Mouse (Mus musculus) midbrain, postnatal 0 days (tissue): Measurements from ENCODE around the gene Spred2. TPM values are rescaled to one million over a fixed set of nuclear protein-coding genes. Genes with fewer than 3 reads are reported as not detected.
A peak's percentile ranks its signal among the peaks of the same experiment; 100 is the strongest.

Experiments
- ATAC-seq: fragments of 200-750 bp; cut with Nextera tagmentation; 2 replicates; pipeline ENCODE4 v1.8.0; 2017; ENCODE audit warnings: moderate number of reproducible peaks, mild to moderate bottlenecking, moderate TSS enrichment, moderate library complexity; ENCODE audit not compliant: low FRiP score
- DNase-seq: peaks from one replicate; pipeline ENCODE4 v3.0.0-alpha.2; 2015; ENCODE audit warnings: low spot score
- H3K27ac ChIP-seq: fragments of 300-500 bp; sonication (generic); 2 replicates; pipeline ENCODE4 v1.5.1; 2014; ENCODE audit warnings: low read depth, mild to moderate bottlenecking, low read length, mixed read lengths
- H3K27me3 ChIP-seq: fragments of 300-500 bp; sonication (generic); 2 replicates; pipeline ENCODE4 v1.6.1; 2014; ENCODE audit warnings: low read length, control low read depth, mixed read lengths; ENCODE audit not compliant: insufficient read depth
- H3K36me3 ChIP-seq: fragments of 300-500 bp; sonication (generic); 2 replicates; pipeline ENCODE4 v1.6.1; 2014; ENCODE audit warnings: low read length, control low read depth, mixed read lengths; ENCODE audit not compliant: insufficient read depth
- H3K4me1 ChIP-seq: fragments of 300-500 bp; sonication (generic); 2 replicates; pipeline ENCODE4 v1.6.1; 2014; ENCODE audit warnings: mild to moderate bottlenecking, control low read depth, antibody characterized with exemption, low read length, mixed read lengths; ENCODE audit not compliant: insufficient read depth
- H3K4me2 ChIP-seq: fragments of 300-500 bp; sonication (generic); 2 replicates; pipeline ENCODE4 v1.6.1; 2014; ENCODE audit warnings: low read depth, mild to moderate bottlenecking, low read length, mixed read lengths; ENCODE audit not compliant: poor library complexity, severe bottlenecking
- H3K4me3 ChIP-seq: fragments of 300-500 bp; sonication (generic); 2 replicates; pipeline ENCODE4 v1.5.1; 2014; ENCODE audit warnings: low read depth, mild to moderate bottlenecking, low read length, moderate library complexity
- H3K9ac ChIP-seq: fragments of 300-500 bp; sonication (generic); replicated peaks from 2 replicates; pipeline ENCODE4 v1.6.1; 2014; ENCODE audit warnings: mild to moderate bottlenecking, low read length, moderate library complexity, mixed read lengths; ENCODE audit not compliant: poor library complexity, severe bottlenecking
- H3K9me3 ChIP-seq: fragments of 300-500 bp; sonication (generic); 2 replicates; pipeline ENCODE4 v1.6.1; 2016; ENCODE audit warnings: low read length, control low read depth
- CTCF ChIP-seq: IDR thresholded peaks from 2 replicates; pipeline ENCODE4 v1.5.1; 2016; ENCODE audit warnings: antibody characterized with exemption, mild to moderate bottlenecking
- WGBS: fragments of 180-500 bp; shearing (Covaris S2); extraction: QIAGEN DNeasy Blood & Tissue Kit; methylation state at CpG from one replicate; pipeline ENCODE4 v1.1.7; 2014; 5-methylcytosine and 5-hydroxymethylcytosine counted together
- polyA plus RNA-seq: library from polyadenylated mRNA; unstranded; fragments of >200 nt; fragmentation: Nextera tagmentation; extraction: Ambion mirVana; gene quantifications from 2 replicates; pipeline ENCODE4 v1.2.1, GENCODE M21; 2015
- total RNA-seq: library from RNA; depleted of rRNA; stranded (reverse); fragments of >200 nt; gene quantifications from 2 replicates; pipeline ENCODE4 v1.2.3, GENCODE M21; 2014

The Spred2 gene
- total and polyA plus RNA-seq, 2 experiments from 2014 or later, result 6.2 to 17.0 TPM

DNA sequence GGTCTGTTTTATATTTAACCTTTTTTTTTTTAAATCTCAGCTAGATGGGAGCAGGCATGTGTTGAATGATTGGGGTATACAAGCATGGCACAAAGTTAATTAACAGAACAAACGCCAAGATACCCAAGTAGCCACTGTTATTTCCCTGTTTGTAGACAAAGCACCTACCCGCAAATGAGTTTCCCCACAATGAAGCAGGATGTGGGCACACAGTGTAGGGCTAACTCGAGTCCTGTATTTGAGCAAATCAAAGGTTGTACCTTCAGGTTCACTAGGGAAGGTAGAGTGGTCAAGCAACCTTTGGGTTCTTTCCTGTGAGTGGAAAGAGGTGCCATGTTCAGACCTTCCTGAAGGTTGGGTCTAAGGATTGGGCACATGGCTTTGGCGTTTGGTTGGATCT, 41.5 kb downstream of the Spred2 start:
- Histone ChIP-seq H3K4me3 (no peak overlapping the region), H3K36me3 (no peaks in the 10 kb centered on the region), H3K27me3 (no peaks in the 10 kb centered on the region), H3K4me2 (no peak overlapping the region), H3K4me1 (no peaks in the 10 kb centered on the region), H3K9me3 (no peaks in the 10 kb centered on the region), H3K27ac (no peak overlapping the region), H3K9ac (no peak overlapping the region)
- DNase-seq (no peak), ATAC-seq (no peak)
- 87% methylated on average over 4 of the region's 4 CpGs for WGBS
- no peak for TF ChIP-seq CTCF

DNA sequence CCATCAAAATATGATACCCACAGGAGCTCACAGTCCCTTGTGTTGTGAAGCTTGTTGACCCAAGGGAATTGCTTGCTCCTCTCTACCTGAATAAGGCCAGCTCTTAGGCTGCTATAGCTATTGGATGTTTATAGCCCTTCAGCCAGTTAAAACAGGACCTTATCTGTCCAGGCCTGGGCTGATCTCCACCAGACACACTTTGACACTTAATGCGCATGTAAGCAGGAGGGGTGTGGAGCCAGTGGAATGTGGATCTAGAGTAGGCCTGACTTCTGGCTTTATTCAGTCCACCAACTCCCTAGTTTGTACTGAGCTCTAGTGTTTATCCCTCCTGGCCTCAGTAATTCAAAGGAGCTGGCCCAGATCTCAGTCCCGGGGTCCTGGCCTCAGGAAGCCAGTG, 42.1 kb downstream of the Spred2 start:
- TF ChIP-seq CTCF, result no peak
- DNase-seq (no peak), ATAC-seq (no peak)
- no peak overlapping the region for H3K27ac ChIP-seq
- H3K27me3 ChIP-seq, result no peaks in the 10 kb centered on the region
- H3K4me1 ChIP-seq, result no peaks in the 10 kb centered on the region
- H3K9me3 ChIP-seq, result no peaks in the 10 kb centered on the region
- H3K4me2 ChIP-seq, result no peak overlapping the region
- no peak overlapping the region for H3K4me3 ChIP-seq
- no peaks in the 10 kb centered on the region for H3K36me3 ChIP-seq
- WGBS, result 92% methylated on average over 2 of the region's 2 CpGs
- H3K9ac ChIP-seq, result no peak overlapping the region

DNA sequence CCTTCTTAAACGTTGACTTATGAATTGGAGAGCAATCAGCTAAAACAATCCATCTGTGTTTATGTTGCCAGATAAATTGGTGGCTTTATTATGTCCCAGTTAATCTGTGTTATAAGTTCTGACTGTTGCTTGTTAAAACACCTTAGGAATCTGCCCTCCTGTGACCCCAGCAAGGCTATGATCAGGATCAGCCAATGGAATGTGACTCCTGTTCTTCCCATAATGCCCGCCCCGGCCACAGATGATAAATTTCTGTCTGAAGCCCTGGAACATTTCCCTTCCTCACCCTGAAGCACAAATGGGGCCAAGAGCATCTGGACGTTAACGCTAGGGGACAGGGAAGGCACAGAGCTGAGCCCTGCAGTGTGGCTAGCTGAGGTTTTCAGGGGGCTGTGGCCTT, 45.4 kb downstream of the Spred2 start:
- Histone ChIP-seq H3K27ac (no peak overlapping the region), H3K9ac (no peak overlapping the region), H3K9me3 (no peaks in the 10 kb centered on the region), H3K4me3 (no peak overlapping the region), H3K36me3 (no peaks in the 10 kb centered on the region), H3K4me1 (no peaks in the 10 kb centered on the region), H3K4me2 (no peak overlapping the region), H3K27me3 (no peaks in the 10 kb centered on the region)
- no peak for DNase-seq
- no peak for TF ChIP-seq CTCF
- ATAC-seq, result no peak
- WGBS, result 76% methylated on average over 5 of the region's 5 CpGs

DNA sequence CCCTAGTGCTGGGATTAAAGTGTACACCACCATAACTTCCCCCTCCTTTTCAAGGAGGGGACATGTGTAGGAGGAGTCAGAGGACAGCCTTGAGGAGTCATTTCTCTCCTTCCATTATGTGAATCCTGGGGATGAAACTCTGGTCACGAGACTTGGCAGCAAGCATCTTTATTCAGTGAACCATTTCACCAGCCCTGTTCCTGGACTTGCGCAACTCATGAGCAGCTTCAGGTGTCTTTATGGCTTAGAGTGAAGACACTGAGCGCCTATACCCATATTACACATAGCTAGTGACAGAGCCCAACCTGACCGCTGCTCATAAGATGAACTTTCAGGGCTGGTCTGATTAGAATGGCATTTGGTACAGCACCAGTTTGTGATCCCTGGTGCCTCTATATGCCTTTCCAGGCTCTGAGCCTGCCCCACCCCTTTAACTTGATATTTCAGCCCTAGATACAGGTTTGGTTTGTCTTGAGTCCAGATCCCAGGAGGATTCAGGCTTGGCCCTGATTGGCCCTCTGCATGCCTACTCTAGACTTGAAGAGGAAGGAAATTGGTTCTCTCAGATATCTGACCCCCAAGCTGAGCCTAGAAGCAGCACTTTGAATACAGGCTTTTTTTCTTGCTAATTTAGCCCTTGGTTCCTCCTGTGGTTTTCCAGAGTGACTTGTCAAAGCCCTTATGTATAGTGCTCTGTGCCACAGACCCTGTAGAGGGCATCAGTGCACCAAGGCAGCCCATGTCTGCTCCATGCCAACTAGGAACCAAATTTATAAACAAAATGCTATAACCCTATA, 48.0 kb downstream of the Spred2 start:
- no peak for ATAC-seq
- Histone ChIP-seq H3K27ac (no peak overlapping the region), H3K4me2 (no peak overlapping the region), H3K27me3 (no peaks in the 10 kb centered on the region), H3K36me3 (no peaks in the 10 kb centered on the region), H3K9me3 (no peaks in the 10 kb centered on the region), H3K4me1 (no peaks in the 10 kb centered on the region), H3K9ac (no peak overlapping the region), H3K4me3 (no peak overlapping the region)
- TF ChIP-seq CTCF, result peak; percentile 60
- DNase-seq, result no peak
- 84% methylated on average over 4 of the region's 4 CpGs for WGBS

DNA sequence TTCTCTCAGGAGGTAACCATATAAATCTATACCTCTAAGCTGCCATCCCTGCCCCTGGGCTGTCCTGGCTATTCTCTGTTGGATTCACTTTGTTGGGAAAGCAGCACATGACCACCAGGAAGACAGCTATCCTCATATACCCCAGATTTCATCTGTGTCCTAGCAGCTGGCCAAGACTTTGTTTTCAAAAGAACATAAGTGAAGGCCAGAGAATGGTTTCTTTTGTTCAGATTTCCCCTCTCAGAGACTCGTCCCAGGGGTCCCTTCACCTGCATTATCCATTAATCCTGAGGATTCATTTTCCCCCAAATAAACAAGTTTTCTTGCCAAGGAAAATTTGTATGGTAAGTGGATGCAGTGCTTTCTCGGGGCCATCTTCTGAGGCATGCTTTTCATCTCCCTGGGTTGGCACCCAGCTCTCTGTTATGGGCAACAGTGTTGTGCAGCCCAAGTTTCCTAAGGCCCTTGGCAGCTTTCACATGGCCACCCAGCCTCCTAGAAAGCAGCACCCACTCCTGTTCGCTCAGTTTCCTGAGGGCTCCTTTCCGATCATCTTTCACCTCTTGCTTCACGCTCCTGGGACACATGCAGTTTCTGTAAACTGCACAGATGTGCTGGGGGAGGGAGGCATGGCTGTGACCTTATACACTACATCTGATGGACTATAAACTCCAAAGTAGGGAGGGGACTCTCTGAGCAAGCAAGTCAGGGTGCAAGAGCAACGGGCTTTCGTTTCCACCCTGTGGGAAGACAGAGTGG, 49.0 kb downstream of the Spred2 start:
- TF ChIP-seq CTCF, result no peak
- Histone ChIP-seq H3K4me3 (no peak overlapping the region), H3K27me3 (no peaks in the 10 kb centered on the region), H3K36me3 (no peaks in the 10 kb centered on the region), H3K9ac (no peak overlapping the region), H3K27ac (no peak overlapping the region), H3K9me3 (no peaks in the 10 kb centered on the region), H3K4me2 (no peak overlapping the region), H3K4me1 (no peaks in the 10 kb centered on the region)
- WGBS, result 66% methylated on average over 7 of the region's 7 CpGs
- no peak for ATAC-seq
- DNase-seq, result no peak

DNA sequence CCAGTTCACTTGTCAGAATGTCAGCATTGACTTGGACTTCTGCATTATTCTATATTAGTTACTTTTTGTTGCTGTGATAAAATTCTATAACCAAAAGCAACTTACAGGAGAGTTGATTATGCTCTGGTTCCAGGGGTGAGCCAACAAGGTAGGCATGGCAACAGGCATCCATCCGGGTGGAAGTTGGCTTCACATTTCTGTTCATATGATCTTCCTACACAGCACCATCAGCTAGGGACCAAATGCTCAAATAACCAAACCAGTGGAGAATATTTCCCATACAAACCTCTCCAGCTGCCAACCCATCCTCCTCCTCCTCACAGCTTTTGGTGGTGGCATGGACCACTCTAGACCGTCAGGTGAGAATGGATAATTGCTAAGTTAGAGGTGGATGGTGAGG, 51.9 kb downstream of the Spred2 start:
- no peak for DNase-seq
- Histone ChIP-seq H3K4me2 (no peak overlapping the region), H3K27me3 (no peaks in the 10 kb centered on the region), H3K27ac (no peak overlapping the region), H3K9me3 (no peaks in the 10 kb centered on the region), H3K36me3 (no peaks in the 10 kb centered on the region), H3K9ac (no peak overlapping the region), H3K4me3 (no peak overlapping the region), H3K4me1 (no peaks in the 10 kb centered on the region)
- no peak for ATAC-seq
- no peak for TF ChIP-seq CTCF
- 91% methylated on average over 2 of the region's 2 CpGs for WGBS
